Mouse (Mus musculus): ENCODE measurements at regions not wholly inside any gene's neighbourhood (a gene's known extent, or its start where the extent isn't known, plus 50 kb on each side); places are given as distances from the start of the nearest gene placed in this dataset.

DNA sequence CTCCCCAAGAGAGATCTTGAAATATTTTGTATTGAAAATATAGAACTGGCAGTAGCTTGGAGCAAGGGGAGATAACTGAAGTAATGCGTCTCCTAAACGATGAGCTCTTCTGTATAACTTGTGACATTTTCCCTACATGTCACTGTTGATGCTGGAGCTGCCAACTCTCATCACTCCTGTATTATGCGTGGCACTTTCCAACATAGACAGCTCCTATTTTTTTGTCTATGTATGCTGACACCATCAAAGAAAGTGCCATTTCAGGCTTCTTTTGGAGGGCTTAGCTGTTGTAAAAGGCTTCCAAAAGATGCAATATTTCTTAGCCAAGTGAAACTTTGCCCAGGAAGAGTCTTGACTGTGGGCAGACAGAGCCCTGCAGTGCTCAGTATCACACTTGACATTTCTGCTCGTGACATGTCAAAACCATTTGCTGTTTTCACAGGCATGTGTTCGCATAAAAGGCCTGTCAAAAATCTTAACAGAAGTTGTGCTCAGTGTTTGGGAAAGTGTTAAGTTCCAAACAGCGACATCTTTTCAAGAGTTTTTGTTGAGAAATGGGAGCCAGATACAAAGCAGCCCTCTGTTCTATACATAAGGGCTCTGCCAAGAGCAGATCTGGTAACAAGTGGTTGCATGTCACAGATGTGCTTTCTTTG is 53.6 kb upstream of the Otol1 start:
- peak; percentile 5 for DNase-seq (ENCODE audit: extremely low read depth, low read depth, low spot score)

DNA sequence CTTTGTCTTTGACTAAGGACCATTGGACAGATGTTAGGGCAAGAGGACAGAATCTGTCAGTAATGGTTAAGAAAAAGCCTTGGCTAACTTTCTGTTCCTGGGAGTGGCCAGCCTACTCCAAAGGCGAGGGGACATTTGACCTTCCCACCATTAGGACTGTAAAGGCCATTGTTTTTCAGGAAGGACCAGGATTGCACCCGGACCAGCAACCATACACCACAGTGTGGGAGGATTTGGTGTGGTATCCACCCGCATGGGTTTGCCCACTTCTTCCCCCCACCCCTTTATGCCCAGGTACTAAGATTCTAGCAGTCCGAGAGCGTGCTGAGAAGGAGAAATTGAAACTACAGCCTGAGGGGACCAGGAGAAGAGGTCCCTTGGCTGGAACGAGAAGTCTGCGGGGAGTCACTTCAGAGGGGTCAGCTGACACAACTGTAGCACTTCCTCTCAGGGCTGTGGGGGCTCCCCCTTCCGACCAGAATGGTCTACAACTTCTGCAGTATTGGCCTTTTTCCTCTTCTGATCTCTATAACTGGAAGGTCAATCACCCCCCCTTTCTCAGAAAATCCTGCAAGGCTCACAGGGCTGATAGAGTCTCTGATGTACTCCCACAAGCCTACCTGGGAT is 63.2 kb upstream of the Sptssb start:
- DNase-seq (ENCODE audit: extremely low read depth, low read depth, low spot score), result no peak

DNA sequence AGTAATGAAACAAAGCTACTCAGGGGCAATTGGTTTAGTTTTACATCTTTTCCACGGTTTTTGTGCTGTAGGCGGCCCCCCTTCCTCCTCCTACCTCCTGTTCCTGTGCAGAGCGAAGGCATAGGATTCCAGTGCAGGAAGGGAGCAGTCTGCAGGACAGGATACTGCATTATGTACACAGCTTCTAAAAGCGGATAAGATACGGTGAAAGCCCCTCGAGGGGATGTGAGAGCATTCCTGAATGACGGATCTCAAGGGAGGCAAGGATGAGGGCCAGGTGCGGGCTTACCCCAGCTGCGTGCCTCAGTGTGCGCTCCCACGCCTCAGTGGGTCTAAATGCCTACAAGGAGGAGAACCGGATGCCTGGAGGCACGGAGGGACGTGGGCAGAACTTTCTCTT is 53.1 kb upstream of the Sptssb start:
- DNase-seq (ENCODE audit: extremely low read depth, low read depth, low spot score), result no peak

DNA sequence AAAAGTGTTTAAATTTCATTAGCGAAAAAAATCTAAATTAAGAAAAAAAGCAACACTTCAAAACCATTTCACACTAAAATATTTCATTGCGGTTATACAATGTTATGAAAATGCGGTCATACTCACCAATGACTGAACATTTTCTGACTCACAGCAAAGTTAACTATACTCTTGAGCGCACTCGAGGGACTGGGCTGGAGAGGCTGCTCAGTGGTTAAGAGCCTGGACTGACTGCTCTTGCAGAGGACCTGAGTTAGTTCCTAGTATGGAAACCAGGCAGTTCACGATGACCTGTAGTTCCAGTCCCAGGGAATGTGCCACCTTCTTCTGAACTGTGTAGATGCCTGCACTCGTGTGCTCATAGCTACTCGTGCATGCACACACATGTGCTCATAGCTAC is 50.3 kb upstream of the Sptssb start:
- DNase-seq (ENCODE audit: extremely low read depth, low read depth, low spot score), result no peak

Data from fat pad, adult 2 months (tissue).